Mouse (Mus musculus): Measurements from ENCODE around the gene Rbfox2.

GRCm38 (mm10) chr15:77278825-77279224 lies 28.0 kb downstream of the Rbfox2 start:
- no peak for TF ChIP-seq CTCF (IDR thresholded peaks at IDR 0.05; ENCODE audit: low read depth, low read length)
- TF ChIP-seq GATA2 (IDR thresholded peaks at IDR 0.05; ENCODE audit: borderline replicate concordance, low read depth, low read length) = no peak
- TF ChIP-seq POLR2AphosphoS5 (IDR thresholded peaks at IDR 0.05; ENCODE audit: insufficient replicate concordance, low read depth, low read length) = no peak
- TF ChIP-seq GATA1 (IDR thresholded peaks at IDR 0.05; ENCODE audit: borderline replicate concordance, low read length) = no peak

Data from G1E (cell line).